Mouse (Mus musculus) C2C12 (cell line): ENCODE measurements around the gene Lonp2. TPM values are rescaled to one million over a fixed set of nuclear protein-coding genes. Genes with fewer than 3 reads are reported as not detected.

Source experiments
- H3K27me3 ChIP-seq: one replicate; pipeline ENCODE4 v1.6.1; 2011; ENCODE audit not compliant: control insufficient read depth, insufficient read depth, insufficient read length
- H3K36me3 ChIP-seq: one replicate; pipeline ENCODE4 v1.6.1; 2011; ENCODE audit not compliant: control insufficient read depth, insufficient read depth
- H3K4me3 ChIP-seq: one replicate; pipeline ENCODE4 v1.5.1; 2011; ENCODE audit warnings: mild to moderate bottlenecking, control low read depth; ENCODE audit not compliant: poor library complexity, insufficient read depth, severe bottlenecking
- H3K79me2 ChIP-seq: one replicate; pipeline ENCODE4 v1.6.1; 2011; ENCODE audit not compliant: control insufficient read depth, insufficient read depth
- H3K79me3 ChIP-seq: one replicate; pipeline ENCODE4 v1.6.1; 2011; ENCODE audit warnings: low read depth, control low read depth
- H3ac ChIP-seq: one replicate; pipeline ENCODE3; 2011; ENCODE audit warnings: low read depth; ENCODE audit not compliant: control insufficient read depth, insufficient read length
- CEBPB ChIP-seq: IDR thresholded peaks from one replicate; pipeline ENCODE4 v1.6.1; 2011; ENCODE audit warnings: low read depth, mild to moderate bottlenecking, control low read depth, moderate library complexity
- CTCF ChIP-seq: IDR thresholded peaks from one replicate; pipeline ENCODE4 v1.5.1; 2011; ENCODE audit not compliant: control insufficient read depth, insufficient read depth, insufficient read length
- FOSL1 ChIP-seq: IDR thresholded peaks from one replicate; pipeline ENCODE4 v1.8.0; 2011; ENCODE audit warnings: mild to moderate bottlenecking, low read length; ENCODE audit not compliant: poor library complexity, insufficient read depth, severe bottlenecking
- MAX ChIP-seq: IDR thresholded peaks from one replicate; pipeline ENCODE4 v1.6.1; 2011; ENCODE audit warnings: mild to moderate bottlenecking, control low read depth
- MYOD1 ChIP-seq: IDR thresholded peaks from one replicate; pipeline ENCODE4 v1.6.1; 2011; ENCODE audit warnings: low read depth; ENCODE audit not compliant: control insufficient read depth, insufficient read length
- MYOG ChIP-seq: IDR thresholded peaks from one replicate; pipeline ENCODE4 v1.6.1; 2011; ENCODE audit not compliant: control insufficient read depth, insufficient read length; ENCODE audit errors: extremely low read depth
- USF1 ChIP-seq: IDR thresholded peaks from one replicate; pipeline ENCODE4 v1.6.1; 2011; ENCODE audit warnings: low read depth, mild to moderate bottlenecking, control low read depth, moderate library complexity
- polyA plus RNA-seq: library from polyadenylated mRNA; unstranded; fragments of >200 nt; fragmentation: generic; extraction: Trizol; gene quantifications from one replicate; pipeline ENCODE4 v1.2.1, GENCODE M21; 2012; ENCODE audit warnings: missing spikeins

The Lonp2 gene
- polyA plus RNA-seq, 1 experiment, result 14.4 TPM

DNA sequence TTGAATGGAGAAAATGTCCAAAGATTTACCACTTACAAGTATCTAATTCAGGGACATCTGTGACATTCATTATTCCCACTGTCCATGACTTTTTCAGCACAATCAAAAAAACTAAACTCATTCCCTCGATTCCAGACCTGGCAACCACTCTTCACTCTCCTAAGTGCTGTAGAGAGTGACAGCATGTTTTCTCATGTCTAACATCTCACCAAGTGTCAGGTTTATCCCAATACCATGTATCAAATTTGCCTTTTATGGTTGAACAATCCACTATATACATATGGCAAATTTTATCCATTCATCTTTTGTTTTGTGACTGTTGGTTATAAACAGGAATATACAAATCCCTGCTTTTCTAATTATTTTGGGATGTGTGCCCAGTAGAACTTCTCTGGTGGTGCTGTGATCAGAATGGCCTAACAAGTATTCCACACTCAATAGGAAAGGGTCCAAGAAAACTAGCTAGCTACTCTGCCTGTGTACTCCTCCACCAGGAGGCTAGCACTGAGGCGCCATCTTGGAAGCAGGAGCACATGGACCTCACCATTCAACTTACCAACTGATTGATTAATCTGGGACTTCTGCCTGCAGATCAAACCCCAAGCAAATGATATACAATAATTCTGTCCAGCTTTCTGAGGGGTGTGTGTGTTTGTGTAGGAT, 94.6 kb downstream of the Lonp2 start:
- H3K79me2 ChIP-seq, result peaks cover 6% of the 10 kb centered on the region
- H3K4me3 ChIP-seq, result no peak overlapping the region
- no peak overlapping the region for H3ac ChIP-seq
- TF ChIP-seq USF1, result no peak
- no peak for TF ChIP-seq FOSL1
- TF ChIP-seq CEBPB, result no peak
- TF ChIP-seq MAX, result no peak
- no peak for TF ChIP-seq CTCF
- no peak for TF ChIP-seq MYOG
- TF ChIP-seq MYOD1, result no peak
- H3K79me3 ChIP-seq, result peaks cover 8% of the 10 kb centered on the region
- peaks cover 35% of the 10 kb centered on the region for H3K36me3 ChIP-seq
- H3K27me3 ChIP-seq, result no peaks in the 10 kb centered on the region

DNA sequence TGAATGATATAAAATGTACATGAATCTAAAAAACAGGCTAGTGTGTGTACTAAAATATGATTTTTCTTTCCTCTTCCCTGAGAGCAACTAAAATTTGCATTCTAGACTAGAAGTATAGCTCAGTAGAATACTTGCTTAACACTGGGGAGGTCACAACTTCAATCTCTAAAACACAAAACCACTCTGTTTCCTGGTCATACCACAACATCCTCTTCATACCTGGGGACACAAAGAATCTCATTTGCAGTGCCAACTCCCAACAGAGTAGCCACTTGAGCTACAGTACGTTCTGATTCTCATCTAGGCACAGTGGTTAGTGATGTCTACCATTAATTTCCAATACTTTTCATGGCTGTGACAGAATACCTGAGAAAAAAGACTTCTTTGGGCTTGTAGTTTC, 95.5 kb downstream of the Lonp2 start:
- H3K36me3 ChIP-seq, result peaks cover 34% of the 10 kb centered on the region
- TF ChIP-seq FOSL1, result no peak
- TF ChIP-seq MYOD1, result no peak
- TF ChIP-seq CTCF, result no peak
- TF ChIP-seq USF1, result no peak
- no peak for TF ChIP-seq MAX
- TF ChIP-seq MYOG, result no peak
- no peak for TF ChIP-seq CEBPB
- H3K79me2 ChIP-seq, result peaks cover 6% of the 10 kb centered on the region
- no peak overlapping the region for H3K4me3 ChIP-seq
- peaks cover 10% of the 10 kb centered on the region for H3K79me3 ChIP-seq
- no peaks in the 10 kb centered on the region for H3K27me3 ChIP-seq
- no peak overlapping the region for H3ac ChIP-seq

DNA sequence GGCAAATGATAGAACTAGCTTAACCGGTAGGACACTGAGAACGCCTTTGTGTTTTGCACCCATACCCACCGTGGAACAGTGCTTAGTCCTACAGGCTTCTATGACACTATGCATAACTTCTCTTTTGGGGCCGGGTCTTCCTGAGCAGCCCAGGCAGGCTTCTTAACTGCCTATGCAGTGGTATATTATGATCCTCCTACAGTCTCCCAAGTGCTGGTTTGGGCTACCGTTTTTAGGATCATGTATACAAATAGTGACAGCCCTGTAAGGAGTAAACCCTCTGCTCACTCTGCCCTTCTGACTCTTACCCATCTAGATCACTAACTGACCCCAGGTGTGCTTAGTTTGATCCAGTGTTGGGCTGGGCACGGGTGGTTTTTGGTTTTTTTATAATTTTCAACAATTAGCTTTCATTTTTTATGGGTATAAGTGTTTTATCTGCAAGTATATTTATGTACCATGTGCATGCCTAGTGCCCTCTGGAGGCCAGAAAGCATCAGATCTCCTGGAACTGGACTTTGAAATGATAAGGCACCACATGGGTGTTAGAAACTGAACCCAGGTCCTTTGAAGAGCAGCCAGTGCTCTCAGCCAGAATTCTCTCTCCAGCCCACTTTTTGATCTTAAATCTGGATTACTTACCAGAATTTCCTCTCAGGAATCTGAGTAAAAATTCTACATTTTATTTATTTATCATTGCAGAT, 97.1 kb downstream of the Lonp2 start:
- TF ChIP-seq MAX, result no peak
- no peak for TF ChIP-seq CTCF
- TF ChIP-seq MYOD1, result no peak
- no peak for TF ChIP-seq MYOG
- TF ChIP-seq CEBPB, result no peak
- TF ChIP-seq USF1, result no peak
- no peak overlapping the region for H3K4me3 ChIP-seq
- peaks cover 25% of the 10 kb centered on the region for H3K36me3 ChIP-seq
- peaks cover 17% of the 10 kb centered on the region for H3K79me2 ChIP-seq
- H3ac ChIP-seq, result no peak overlapping the region
- peaks cover 11% of the 10 kb centered on the region for H3K79me3 ChIP-seq
- no peaks in the 10 kb centered on the region for H3K27me3 ChIP-seq

DNA sequence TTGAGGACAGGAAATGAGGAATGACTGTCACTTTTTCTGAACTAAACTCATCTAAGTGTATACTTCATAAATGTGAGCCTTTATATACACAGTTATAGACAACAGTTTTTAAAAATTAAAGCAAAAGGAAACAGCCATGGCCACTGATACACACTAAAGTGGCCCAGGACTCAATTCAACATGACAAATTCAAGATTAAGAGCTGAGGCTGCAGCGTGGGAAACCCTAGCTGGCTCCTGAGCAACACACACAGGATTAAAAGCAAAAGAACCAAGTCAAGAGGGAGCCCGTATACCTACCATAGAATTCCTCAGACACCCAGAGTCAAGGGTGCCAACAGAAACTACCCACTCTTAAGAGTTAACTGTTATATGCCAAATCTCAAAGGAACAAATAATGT, 97.6 kb downstream of the Lonp2 start:
- TF ChIP-seq MYOG (no peak), USF1 (no peak), CTCF (no peak), CEBPB (no peak), MYOD1 (no peak), FOSL1 (no peak), MAX (no peak)
- Histone ChIP-seq H3K36me3 (peaks cover 24% of the 10 kb centered on the region), H3K79me3 (peaks cover 14% of the 10 kb centered on the region), H3K4me3 (no peak overlapping the region), H3ac (no peak overlapping the region), H3K79me2 (peaks cover 23% of the 10 kb centered on the region), H3K27me3 (no peaks in the 10 kb centered on the region)

DNA sequence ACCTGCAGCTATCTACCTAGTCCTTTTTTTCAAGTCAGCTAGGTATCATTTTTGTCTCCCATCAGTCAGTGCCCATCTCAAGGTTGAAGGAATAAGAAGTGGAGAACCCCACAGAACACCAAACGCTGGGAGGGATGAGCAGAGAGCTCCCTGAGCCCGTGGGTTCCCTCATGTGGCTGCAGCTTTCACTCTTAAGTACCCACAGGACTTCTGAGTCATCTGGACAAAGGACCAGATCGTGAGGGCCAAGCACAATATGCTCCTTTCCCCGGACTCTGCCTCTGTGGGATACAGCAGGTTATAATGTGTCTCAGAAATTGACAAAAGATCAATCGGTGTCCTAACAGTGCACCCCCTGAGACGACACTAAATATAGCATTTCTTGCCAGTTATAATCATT, 103.1 kb downstream of the Lonp2 start:
- Histone ChIP-seq H3K27me3 (no peaks in the 10 kb centered on the region), H3K79me2 (peaks cover 73% of the 10 kb centered on the region), H3K36me3 (peaks cover 12% of the 10 kb centered on the region), H3ac (no peak overlapping the region), H3K4me3 (no peak overlapping the region), H3K79me3 (peaks cover 44% of the 10 kb centered on the region)
- no peak for TF ChIP-seq MYOG
- TF ChIP-seq CTCF, result no peak
- no peak for TF ChIP-seq MAX
- TF ChIP-seq CEBPB, result no peak
- TF ChIP-seq USF1, result no peak

DNA sequence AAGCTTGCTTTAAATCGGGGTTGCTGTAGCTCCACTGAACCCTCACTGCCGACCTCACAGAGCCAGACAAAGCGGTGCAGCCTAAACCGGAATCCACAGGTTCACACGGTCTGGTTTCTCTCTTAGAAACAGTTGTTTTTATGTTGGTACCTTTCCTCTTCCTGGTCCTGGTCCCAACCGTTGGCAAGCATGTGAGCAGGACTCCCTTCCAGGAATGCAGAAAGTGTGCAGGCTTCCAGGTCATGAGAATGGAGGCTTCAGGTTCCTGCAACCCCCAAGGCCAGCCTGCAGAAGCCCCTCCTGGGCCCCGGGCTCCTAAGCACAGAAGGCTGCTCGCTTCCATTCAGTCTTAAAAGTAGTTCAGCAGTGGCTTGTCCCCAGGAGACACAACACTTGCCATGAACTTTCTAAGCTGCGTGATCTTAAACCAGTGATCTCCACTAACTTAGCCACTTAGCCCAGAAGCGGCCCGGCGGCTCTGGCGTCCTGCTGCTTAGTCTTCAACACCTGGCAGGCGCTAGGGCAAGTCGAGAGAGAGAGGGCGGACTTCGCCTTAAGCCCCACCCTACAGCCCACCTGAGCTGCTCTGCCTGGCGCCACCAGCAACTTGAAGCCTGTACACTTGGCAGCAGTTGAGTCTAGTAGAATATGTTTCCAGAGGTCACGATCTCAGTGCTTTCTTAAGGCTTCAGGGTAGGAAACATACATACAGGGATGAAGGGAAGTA, 104.5 kb downstream of the Lonp2 start:
- no peak for TF ChIP-seq MAX
- TF ChIP-seq CTCF, result no peak
- TF ChIP-seq CEBPB, result no peak
- TF ChIP-seq USF1, result no peak
- no peak for TF ChIP-seq MYOG
- TF ChIP-seq FOSL1, result no peak
- TF ChIP-seq MYOD1, result no peak

More for the DNA sequence above, 104.5 kb downstream of the Lonp2 start:
- Histone ChIP-seq H3K36me3 (peaks cover 11% of the 10 kb centered on the region), H3ac (no peak overlapping the region), H3K4me3 (no peak overlapping the region), H3K79me3 (peaks cover 51% of the 10 kb centered on the region), H3K27me3 (no peaks in the 10 kb centered on the region), H3K79me2 (peaks cover 82% of the 10 kb centered on the region)
